Mouse (Mus musculus): Measurements from ENCODE around the gene Dhx34.
"Not testable (repeated sequence)": the region's sequence is repeated elsewhere in the genome, so short reads cannot be mapped to it uniquely, and the experiment has no call there.

The Dhx34 gene

DNA sequence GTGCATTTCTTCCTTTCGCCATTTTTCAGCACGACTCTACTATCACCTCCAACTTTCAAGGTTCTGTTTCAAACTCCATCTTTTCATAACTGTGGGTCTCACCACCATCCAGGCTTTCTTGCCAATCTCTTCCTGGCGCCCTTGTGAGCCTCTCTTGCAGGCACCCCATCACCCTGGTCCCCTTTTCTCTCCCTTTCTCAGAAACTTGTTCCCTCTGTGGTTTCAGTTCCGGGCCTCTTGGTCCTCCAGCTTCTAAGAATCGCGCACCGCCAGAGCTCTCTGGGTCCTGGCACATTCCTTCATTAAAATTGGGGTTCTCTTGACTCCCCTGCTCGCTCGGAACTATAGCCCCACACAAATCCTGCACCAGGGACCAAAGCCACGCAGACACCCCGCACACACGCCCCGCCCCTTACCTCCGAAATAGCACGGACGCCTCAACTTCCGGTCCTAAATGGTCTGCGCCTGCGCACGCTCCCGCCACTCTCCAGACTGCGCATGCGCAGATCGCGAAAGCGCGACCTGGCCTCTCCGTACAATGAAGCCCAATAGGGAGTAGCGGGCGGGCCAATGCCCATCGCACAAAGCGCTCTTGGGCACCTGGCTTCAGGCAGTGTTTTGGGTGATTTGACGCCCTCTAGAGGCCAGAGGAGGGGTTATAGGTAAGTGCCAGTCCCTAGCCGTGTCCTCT is at the start of gene Dhx34:
Gene Dhx34 (minus strand): TSS at position 456 of the 691 bp plus-strand sequence.
- peak; percentile 94 to 97 for DNase-seq (ENCODE audit: low spot score in 2 of 2)

DNA sequence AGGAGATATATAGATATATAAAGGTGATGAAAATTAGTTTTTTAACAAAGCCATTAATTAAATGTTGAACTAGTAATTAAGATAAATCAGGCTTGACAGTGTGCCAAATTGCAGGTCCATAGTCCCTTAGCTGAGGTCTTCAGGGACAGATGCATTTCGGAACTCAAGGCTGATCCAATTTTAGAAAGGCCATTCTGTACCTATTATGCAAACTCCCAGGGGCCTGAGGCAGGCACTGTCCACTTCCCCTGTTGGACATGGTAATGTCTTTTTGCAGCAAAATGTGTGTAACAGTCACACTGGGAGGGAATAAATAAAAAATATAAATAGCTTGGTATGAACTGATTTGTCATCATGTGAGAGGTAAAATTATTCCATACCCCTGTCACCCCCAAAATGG is 49.3 kb upstream of the Dhx34 start:
- no peak for DNase-seq (ENCODE audit: low spot score in 2 of 2)

GRCm38 (mm10) chr7:16266593-16266992 is 44.8 kb upstream of the Dhx34 start:
- not testable (repeated sequence) for DNase-seq (ENCODE audit: low spot score in 2 of 2)

DNA sequence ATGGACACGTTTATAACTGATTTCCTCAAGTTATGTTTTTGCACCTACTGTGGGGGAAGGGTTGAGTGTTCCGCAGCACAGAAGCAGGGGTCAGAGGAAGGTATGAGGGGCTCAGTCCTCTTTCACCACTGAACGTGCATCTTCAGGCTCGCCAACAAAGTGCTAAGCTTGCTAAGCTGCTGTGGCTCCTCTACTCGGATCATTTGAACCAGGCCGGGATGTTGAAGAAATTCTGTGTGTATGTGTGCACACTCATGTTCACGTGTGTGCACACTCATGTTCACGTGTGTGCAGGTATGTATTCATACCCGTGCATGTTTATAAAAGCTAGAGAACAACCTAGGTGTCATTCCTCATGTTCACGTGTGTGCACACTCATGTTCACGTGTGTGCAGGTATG is 44.0 kb upstream of the Dhx34 start:
- no peak for DNase-seq (ENCODE audit: low spot score in 2 of 2)

GRCm38 (mm10) chr7:16263843-16264242 is 42.0 kb upstream of the Dhx34 start:
- no peak for DNase-seq (ENCODE audit: low spot score in 2 of 2)

DNA sequence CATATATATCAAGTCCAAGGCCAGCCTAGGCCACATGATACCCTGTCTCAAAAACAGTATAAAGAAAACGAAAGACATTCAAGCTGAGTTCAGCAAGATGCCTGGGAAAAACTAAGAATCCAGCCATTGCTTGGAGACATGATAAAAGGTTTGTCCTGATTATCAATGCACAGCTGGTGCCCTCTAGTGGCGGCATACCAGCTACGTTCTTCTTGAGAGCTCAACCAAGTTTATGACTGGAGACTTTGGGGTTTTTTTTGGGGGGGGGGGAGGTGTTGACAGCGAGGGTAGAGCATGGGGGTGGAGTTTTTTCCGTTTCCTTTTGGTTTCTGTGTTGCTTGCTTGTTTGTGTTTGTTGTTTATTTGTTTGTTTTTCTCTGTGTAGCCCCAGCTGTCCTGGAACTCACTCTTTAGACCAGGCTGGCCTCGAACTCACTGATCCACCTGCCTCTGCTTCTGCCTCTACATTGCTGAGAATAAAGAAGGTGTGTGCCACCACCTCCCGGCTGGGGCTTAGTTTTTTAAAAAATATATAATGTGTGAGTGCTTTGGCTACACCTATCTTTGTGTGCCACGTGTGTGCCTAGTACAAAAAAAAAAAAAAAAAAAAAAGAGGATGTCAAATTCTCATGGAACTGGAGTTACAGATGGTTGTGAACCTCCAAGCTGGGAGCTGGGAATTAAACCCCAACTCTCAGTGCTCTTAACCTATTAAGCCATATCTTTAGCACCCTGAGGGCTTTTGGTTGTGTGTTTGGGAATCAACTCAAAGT is 41.4 kb upstream of the Dhx34 start:
- DNase-seq (ENCODE audit: low spot score in 2 of 2) = peak; percentile 72 to 84

DNA sequence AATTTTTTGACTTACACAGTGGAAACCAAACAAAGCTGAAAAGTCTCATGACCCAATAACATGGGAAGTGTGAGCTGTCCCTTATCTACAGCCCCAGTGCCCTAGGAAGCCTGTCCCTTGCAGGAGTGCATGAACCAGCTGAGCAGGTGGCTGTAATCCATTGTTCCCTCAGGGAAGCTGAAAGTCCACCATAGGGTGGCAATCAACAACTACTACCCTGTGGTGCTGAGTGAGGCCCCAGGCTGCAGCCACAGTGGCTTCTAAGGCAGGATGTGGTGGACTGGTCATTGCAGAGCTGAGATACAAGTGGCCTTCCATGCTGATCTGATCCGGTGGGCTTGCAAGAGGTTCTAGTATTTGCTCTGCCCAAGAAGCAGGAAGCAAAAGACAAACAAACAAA is 39.3 kb upstream of the Dhx34 start:
- peak; percentile 46 to 50 for DNase-seq (ENCODE audit: low spot score in 2 of 2)

GRCm38 (mm10) chr7:16259110-16259590 is 37.3 kb upstream of the Dhx34 start, which contains the start of gene C5ar1:
C5ar1 (minus strand) TSS chr7:16259540.
- no peak for DNase-seq (ENCODE audit: low spot score in 2 of 2)

- DNase-seq (ENCODE audit: low spot score in 2 of 2) = no peak
Measured at GRCm38 (mm10) chr7:16257830-16258229, 36.0 kb upstream of the Dhx34 start.

DNA sequence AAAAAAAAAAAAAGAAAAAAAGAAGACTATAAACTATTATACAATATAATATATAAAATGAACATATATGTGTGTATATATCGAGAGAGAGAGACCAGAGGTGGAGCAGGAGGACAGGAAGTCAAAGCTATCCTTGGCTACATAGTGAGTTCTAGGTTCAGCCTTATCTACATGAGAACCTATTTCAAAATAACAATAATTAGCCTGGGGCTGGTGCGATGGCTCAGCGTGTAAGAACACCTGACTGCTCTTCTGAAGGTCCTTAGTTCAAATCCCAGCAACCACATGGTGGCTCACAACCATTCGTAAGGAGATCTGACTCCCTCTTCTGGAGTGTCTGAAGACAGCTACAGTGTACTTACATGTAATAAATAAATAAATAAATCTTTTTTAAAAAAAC is 34.1 kb upstream of the Dhx34 start:
- DNase-seq (ENCODE audit: low spot score in 2 of 2) = not testable (repeated sequence)

GRCm38 (mm10) chr7:16254195-16254594 is 32.4 kb upstream of the Dhx34 start:
- DNase-seq (ENCODE audit: low spot score in 2 of 2) = no peak

DNA sequence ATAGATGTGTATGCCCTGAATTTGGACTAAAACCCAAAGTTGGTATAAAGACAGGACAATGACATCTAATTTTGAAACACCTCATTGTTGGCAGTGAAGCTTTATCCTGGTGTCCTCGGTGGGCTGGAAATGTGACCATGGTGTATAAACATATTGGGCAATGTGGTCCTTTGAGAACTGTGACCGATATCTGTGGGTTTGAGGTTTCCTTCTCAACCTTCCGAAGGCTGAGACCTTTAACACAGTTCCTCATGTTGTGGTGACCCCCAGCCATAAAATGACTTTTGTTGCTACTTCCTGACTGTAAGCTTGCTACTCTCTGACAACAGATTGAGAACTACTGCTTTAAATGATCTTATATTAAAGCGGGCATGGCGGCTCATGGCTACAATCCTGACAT is 28.9 kb upstream of the Dhx34 start:
- peak in 1 of 2 experiments; percentile 42 for DNase-seq (ENCODE audit: low spot score in 2 of 2)

- no peak for DNase-seq (ENCODE audit: low spot score in 2 of 2)
Measured at GRCm38 (mm10) chr7:16245958-16246357, 24.1 kb upstream of the Dhx34 start.

DNA sequence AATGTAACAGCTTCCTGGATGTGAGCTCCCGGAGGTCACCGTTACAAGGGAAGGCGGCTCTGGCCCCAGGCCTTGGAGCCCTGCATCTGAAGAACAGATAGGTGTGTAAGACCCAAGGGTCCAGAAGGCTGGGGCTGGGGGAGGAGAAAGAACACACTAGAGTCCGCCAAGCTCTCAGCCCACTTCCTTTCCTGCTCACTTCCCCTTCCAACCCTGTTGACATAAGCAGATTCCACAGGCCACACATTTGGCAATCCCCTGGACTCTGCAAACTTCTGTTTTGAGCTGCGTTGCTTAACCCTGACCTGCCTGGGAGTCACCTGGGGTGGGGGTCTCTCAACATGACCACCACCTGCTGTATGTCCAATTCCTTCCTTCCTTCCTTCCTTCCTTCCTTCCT is 22.2 kb upstream of the Dhx34 start, which contains the start of gene C5ar2:
Gene C5ar2 (minus strand): TSS at position 88 of the 400 bp plus-strand sequence.
- DNase-seq (ENCODE audit: low spot score in 2 of 2) = no peak

DNA sequence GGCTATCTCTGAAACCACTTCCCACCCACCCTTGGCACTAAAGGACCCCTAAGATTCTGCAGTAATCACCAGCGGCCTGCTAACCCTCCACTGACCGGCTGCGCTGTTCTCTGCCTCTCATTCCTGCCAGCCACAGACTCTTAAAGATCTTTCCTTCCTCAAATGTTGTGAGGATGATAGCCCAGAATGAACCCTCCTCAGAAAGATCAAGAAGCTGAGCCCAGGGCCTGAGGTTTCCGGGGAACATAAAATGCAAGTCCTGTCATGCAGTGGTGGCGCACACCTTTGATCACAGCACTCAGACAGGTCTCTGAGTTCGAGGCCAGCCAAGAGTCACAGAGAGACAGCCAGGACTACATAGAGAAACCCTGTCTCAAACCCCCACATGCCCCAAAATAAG is 20.4 kb upstream of the Dhx34 start:
- DNase-seq (ENCODE audit: low spot score in 2 of 2) = no peak

GRCm38 (mm10) chr7:16241787-16242186 is 19.9 kb upstream of the Dhx34 start:
- no peak for DNase-seq (ENCODE audit: low spot score in 2 of 2)

DNA sequence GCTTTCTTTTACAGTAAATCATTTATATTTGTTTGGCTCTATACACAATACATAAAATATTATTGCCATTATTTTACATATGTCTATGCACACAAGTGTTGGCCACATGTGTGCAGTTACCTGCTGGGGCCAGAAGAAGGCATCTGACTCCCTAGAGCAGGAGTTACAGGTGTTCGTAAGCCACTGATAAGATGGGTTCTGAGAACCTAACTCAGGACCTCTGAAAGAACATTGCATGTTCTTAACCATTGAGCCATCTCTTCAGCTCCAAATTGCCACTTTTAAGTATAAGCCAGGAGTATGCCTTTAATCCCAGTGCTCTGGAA is 19.1 kb upstream of the Dhx34 start:
- no peak for DNase-seq (ENCODE audit: low spot score in 2 of 2)

GRCm38 (mm10) chr7:16240281-16240977 is 18.6 kb upstream of the Dhx34 start:
- DNase-seq (ENCODE audit: low spot score in 2 of 2) = no peak

GRCm38 (mm10) chr7:16239554-16239997 is 17.7 kb upstream of the Dhx34 start:
- peak in 1 of 2 experiments; percentile 68 for DNase-seq (ENCODE audit: low spot score in 2 of 2)

DNA sequence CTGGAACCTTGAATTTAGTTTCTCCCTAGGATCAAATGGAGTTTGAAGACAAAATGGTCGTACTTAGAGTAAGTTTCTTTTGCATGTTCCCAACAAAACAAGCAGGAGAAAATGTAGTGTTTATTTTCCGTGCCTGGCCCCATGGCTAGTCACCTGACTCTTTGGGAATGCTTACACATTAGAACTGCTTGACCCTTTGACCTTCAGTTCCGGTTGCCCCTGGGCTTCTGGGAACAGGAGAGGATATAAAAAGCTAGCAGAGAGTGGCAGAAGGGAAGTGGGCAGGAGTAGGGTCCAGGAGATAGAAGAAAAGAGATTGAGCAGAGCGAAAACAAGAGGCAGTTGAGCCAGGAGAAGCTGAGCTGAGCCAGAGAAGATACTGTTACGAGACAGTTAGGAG is 8.0 kb upstream of the Dhx34 start:
- DNase-seq (ENCODE audit: low spot score in 2 of 2) = no peak

DNA sequence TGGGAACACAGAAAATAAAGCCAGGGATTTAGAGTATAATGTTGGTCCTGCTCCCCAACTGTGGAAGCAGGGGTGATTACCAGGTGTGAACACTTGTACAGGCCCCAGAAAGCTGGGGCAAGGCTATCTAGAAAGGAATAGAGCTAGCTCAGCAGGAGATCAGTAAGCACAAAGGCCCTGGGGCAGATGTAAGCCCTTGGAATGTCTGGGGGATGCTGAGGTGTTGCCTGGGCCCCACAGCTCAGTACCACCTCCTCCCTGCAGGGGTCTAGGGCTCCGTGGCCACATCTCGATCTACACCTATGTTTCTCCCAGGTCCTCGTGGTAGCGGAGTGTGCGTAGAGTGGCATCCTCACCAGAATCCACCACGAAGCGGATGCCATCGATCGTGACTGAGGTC is 7.9 kb downstream of the Dhx34 start:
- DNase-seq (ENCODE audit: low spot score in 2 of 2) = no peak

DNA sequence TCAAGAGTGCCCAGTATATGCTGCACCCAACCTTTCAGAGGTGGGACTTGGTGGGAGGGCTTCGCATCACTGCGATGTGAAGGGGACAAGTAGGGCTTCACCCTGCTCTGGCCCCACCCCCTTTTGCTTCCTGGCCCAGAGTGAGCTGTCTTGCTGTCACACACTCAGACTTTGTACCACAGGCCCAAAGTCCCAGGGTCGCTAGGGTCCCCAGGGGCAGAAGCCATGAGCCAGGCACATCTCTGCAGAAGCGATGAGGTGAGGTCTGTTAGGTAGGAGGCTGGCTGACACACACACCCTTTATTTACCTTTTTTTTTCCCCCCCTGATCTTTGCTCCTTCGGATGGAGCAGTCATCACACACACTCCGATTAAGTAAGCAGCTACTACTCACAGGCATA is 8.6 kb downstream of the Dhx34 start:
- DNase-seq (ENCODE audit: low spot score in 2 of 2) = no peak

All from natural killer cell, adult 2 months (primary cell).